Mouse (Mus musculus): ENCODE results near the gene Ndufaf2. TPM values are rescaled to one million over a fixed set of nuclear protein-coding genes. Genes with fewer than 3 reads are reported as not detected.

Gene Ndufaf2
- total and polyA plus RNA-seq, 3 experiments: 37.1 to 117 (median 51.2) TPM

DNA sequence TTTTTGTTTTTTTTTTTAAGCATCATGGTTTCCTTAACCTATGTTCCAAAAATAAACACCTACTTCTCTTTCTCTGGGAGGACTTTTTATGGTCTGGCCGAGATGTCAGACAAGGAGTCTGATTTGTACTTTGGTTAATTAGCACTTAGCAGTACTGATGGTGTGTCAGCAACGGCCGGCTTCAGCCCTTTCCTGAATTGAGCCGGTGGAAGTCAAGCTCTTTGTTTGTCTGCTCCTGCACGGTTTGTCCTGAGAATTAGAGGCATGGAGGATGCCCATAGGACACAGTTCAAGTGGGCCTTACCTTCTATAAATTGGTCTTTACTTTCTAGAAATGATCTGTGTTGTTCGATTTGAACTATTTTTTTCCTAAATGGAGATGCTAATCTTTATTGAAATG lies 111.5 kb downstream of the Ndufaf2 start:
- no peak overlapping the region for H3K4me3 ChIP-seq (replicated peaks in 1 of 3; ENCODE audit: low read depth in 2 of 3, low read length in 2 of 3, poor library complexity in 1 of 3)
- dilution Hi-C loops (cut with MboI; ENCODE audit: extremely low pct_ligation_motif_present, extremely low pct_unique_long_range_greater_than_20kb, low sequenced_read_pairs): no loop called here
- in situ Hi-C loops (cut with MboI; ENCODE audit: low pct_ligation_motif_present, low pct_unique_long_range_greater_than_20kb, low sequenced_read_pairs): no loop called here

DNA sequence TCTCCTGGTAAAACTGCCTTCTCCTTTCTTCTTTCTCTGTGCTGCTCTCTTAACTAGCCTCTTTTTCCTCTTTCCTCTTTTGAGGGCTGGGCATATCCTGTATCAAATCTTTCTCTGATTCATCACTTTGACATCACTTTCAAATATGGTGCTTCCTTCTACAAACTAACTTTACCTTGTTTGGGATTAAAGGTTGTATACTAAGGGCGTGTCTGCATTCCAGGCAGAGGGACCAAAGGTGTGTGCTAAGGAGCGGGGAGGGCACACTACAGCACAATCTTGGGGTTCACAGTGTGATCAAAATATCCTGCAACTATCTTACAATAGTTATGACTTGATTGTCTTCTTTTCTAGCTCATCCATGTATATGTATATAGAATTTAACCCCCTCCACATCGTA lies 112.4 kb downstream of the Ndufaf2 start:
- Histone ChIP-seq H3K4me3 (replicated peaks in 1 of 3; ENCODE audit: low read depth in 2 of 3, low read length in 2 of 3, poor library complexity in 1 of 3) (peak overlapping the region in 1 of 3 experiments; percentile 6), H3K4me1 (ENCODE audit: control insufficient read depth in 1 of 2, insufficient read depth in 2 of 2) (peaks cover 5 to 48% of the 10 kb centered on the region in 2 experiments; a peak in 3 of 4 replicates), H3K4me2 (ENCODE audit: insufficient read depth, low read depth, poor library complexity, severe bottlenecking) (peak overlapping the region; percentile 74), H3K9me3 (replicated peaks; ENCODE audit: low read length) (no peaks in the 10 kb centered on the region), H3K27me3 (replicated peaks) (no peaks in the 10 kb centered on the region), H3K27ac (ENCODE audit: insufficient read depth, low read depth) (no peak overlapping the region), H3K36me3 (replicated peaks in 1 of 2; ENCODE audit: control insufficient read depth in 1 of 2, insufficient read depth in 1 of 2, low read length in 1 of 2) (peaks cover 8 to 34% of the 10 kb centered on the region in 2 experiments), H3K9ac (ENCODE audit: insufficient read depth, low read depth) (0 out of 2 replicates have a peak overlapping the region, but pooled peaks have one; percentile 13), H3K79me2 (replicated peaks; ENCODE audit: control insufficient read depth, extremely low read depth, insufficient read depth, poor library complexity, severe bottlenecking) (peaks cover 27% of the 10 kb centered on the region)
- in situ Hi-C loops (cut with MboI; ENCODE audit: low pct_ligation_motif_present, low pct_unique_long_range_greater_than_20kb, low sequenced_read_pairs): no loop called here
- dilution Hi-C loops (cut with MboI; ENCODE audit: extremely low pct_ligation_motif_present, extremely low pct_unique_long_range_greater_than_20kb, low sequenced_read_pairs): no loop called here
- DNase-seq (ENCODE audit: extremely low read depth): no peak
- TF ChIP-seq USF1 (IDR thresholded peaks at IDR 0.05; ENCODE audit: low read depth, low read length) (no peak), BHLHE40 (IDR thresholded peaks at IDR 0.05; ENCODE audit: low read depth, low read length) (no peak), SMC3 (IDR thresholded peaks at IDR 0.05; ENCODE audit: low read depth, low read length) (no peak), USF2 (conservative IDR thresholded peaks at IDR 0.05; ENCODE audit: low read depth, low read length) (no peak), MAFK (IDR thresholded peaks at IDR 0.05; ENCODE audit: insufficient replicate concordance, low read length) (no peak), CTCF (conservative IDR thresholded peaks at IDR 0.05 in 1 of 2, IDR thresholded peaks at IDR 0.05 in 1 of 2; ENCODE audit: low read depth in 2 of 2, low read length in 2 of 2) (no peak), PAX5 (IDR thresholded peaks at IDR 0.05; ENCODE audit: low read length) (no peak), CHD2 (IDR thresholded peaks at IDR 0.05; ENCODE audit: low read length) (no peak), POLR2A (IDR thresholded peaks at IDR 0.05; ENCODE audit: low read depth, low read length) (no peak), MEF2A (IDR thresholded peaks at IDR 0.05; ENCODE audit: borderline replicate concordance, low read depth, low read length) (no peak), TCF12 (IDR thresholded peaks at IDR 0.05; ENCODE audit: low read depth, low read length) (no peak)

More for the DNA sequence above, 111.5 kb downstream of the Ndufaf2 start:
- Histone ChIP-seq H3K4me1 (ENCODE audit: control insufficient read depth in 1 of 2, insufficient read depth in 2 of 2) (peaks cover 5 to 47% of the 10 kb centered on the region in 2 experiments; a peak in 3 of 4 replicates), H3K9ac (ENCODE audit: insufficient read depth, low read depth) (no peak overlapping the region), H3K27ac (ENCODE audit: insufficient read depth, low read depth) (no peak overlapping the region), H3K9me3 (replicated peaks; ENCODE audit: low read length) (no peaks in the 10 kb centered on the region), H3K4me2 (ENCODE audit: insufficient read depth, low read depth, poor library complexity, severe bottlenecking) (no peak overlapping the region), H3K79me2 (replicated peaks; ENCODE audit: control insufficient read depth, extremely low read depth, insufficient read depth, poor library complexity, severe bottlenecking) (peaks cover 27% of the 10 kb centered on the region), H3K27me3 (replicated peaks) (no peaks in the 10 kb centered on the region), H3K36me3 (replicated peaks in 1 of 2; ENCODE audit: control insufficient read depth in 1 of 2, insufficient read depth in 1 of 2, low read length in 1 of 2) (peaks cover 8 to 38% of the 10 kb centered on the region in 2 experiments)
- no peak for TF ChIP-seq TBP (conservative IDR thresholded peaks at IDR 0.05; ENCODE audit: low read depth, low read length)
- TF ChIP-seq MXI1 (IDR thresholded peaks at IDR 0.05; ENCODE audit: low read depth, low read length): no peak
- TF ChIP-seq RAD21 (IDR thresholded peaks at IDR 0.05; ENCODE audit: low read depth, low read length): no peak
- no peak for TF ChIP-seq GABPA (IDR thresholded peaks at IDR 0.05; ENCODE audit: insufficient replicate concordance, low read depth, low read length)
- no peak for TF ChIP-seq SMC3 (IDR thresholded peaks at IDR 0.05; ENCODE audit: low read depth, low read length)
- TF ChIP-seq NELFE (IDR thresholded peaks at IDR 0.05; ENCODE audit: low read depth, low read length): no peak
- TF ChIP-seq E2F4 (IDR thresholded peaks at IDR 0.05; ENCODE audit: insufficient replicate concordance, low read depth, low read length): no peak
- TF ChIP-seq POLR2AphosphoS2 (IDR thresholded peaks at IDR 0.05; ENCODE audit: low read depth, low read length): no peak
- no peak for TF ChIP-seq ZC3H11A (IDR thresholded peaks at IDR 0.05; ENCODE audit: low read depth, low read length)
- no peak for TF ChIP-seq CHD1 (IDR thresholded peaks at IDR 0.05; ENCODE audit: low read depth, low read length)
- no peak for TF ChIP-seq HCFC1 (IDR thresholded peaks at IDR 0.05; ENCODE audit: low read depth, low read length)
- no peak for TF ChIP-seq JUND (conservative IDR thresholded peaks at IDR 0.05; ENCODE audit: low read depth, low read length)
- TF ChIP-seq NRF1 (IDR thresholded peaks at IDR 0.05; ENCODE audit: low read depth, low read length): no peak
- TF ChIP-seq IRF4 (IDR thresholded peaks at IDR 0.05; ENCODE audit: low read depth, low read length): no peak
- TF ChIP-seq MEF2A (IDR thresholded peaks at IDR 0.05; ENCODE audit: borderline replicate concordance, low read depth, low read length): no peak
- no peak for TF ChIP-seq SIN3A (IDR thresholded peaks at IDR 0.05; ENCODE audit: low read length)
- TF ChIP-seq EP300 (IDR thresholded peaks at IDR 0.05; ENCODE audit: low read length): no peak
- DNase-seq (ENCODE audit: extremely low read depth): no peak

All from CH12.LX (cell line).